Mouse (Mus musculus): ENCODE data around the gene Rps6ka3. TPM values are rescaled to one million over a fixed set of nuclear protein-coding genes. Genes with fewer than 3 reads are reported as not detected.

Rps6ka3 gene
- total and polyA plus RNA-seq, 3 experiments: 6.9 to 16.7 (median 13.5) TPM

DNA sequence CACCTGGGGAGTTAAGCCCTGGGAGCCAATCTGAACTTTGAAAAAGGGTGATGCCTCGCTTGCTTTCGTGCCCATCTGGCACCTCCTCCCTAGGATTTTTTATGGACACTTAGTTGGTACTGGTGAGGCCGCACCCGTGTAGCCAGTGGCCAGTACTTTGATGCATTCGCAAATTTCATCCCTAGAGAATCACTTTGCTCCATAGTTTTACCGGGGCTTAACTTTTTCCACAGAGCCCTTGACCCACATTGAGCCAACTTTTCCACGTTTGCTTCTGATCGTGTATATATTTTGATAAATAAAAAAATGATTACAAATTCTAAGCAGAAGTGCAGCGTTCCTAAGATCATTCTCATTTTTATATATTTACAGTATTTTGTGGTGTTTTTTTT lies 162.6 kb downstream of the Rps6ka3 start:
- Histone ChIP-seq H3K9ac (ENCODE audit: insufficient read depth, low read depth) (peak overlapping the region; percentile 70), H3K27ac (ENCODE audit: insufficient read depth, low read depth) (no peak overlapping the region), H3K79me2 (replicated peaks; ENCODE audit: control insufficient read depth, extremely low read depth, insufficient read depth, poor library complexity, severe bottlenecking) (peaks cover 36% of the 10 kb centered on the region), H3K4me2 (ENCODE audit: insufficient read depth, low read depth, poor library complexity, severe bottlenecking) (peak overlapping the region; percentile 97; the same call in 1 of the 2 replicates), H3K36me3 (replicated peaks in 1 of 2; ENCODE audit: control insufficient read depth in 1 of 2, insufficient read depth in 1 of 2, low read length in 1 of 2) (peaks cover 3 to 18% of the 10 kb centered on the region in 2 experiments), H3K4me1 (ENCODE audit: control insufficient read depth in 1 of 2, insufficient read depth in 2 of 2) (peaks cover 0 to 20% of the 10 kb centered on the region in 2 experiments; a peak in 2 of 4 replicates), H3K27me3 (replicated peaks) (no peaks in the 10 kb centered on the region), H3K4me3 (replicated peaks in 1 of 3; ENCODE audit: low read depth in 2 of 3, low read length in 2 of 3, poor library complexity in 1 of 3) (peak overlapping the region; percentile 72 to 98 (median 76)), H3K9me3 (replicated peaks; ENCODE audit: low read length) (no peaks in the 10 kb centered on the region)
- TF ChIP-seq IRF4 (IDR thresholded peaks at IDR 0.05; ENCODE audit: low read depth, low read length) (no peak), MXI1 (IDR thresholded peaks at IDR 0.05; ENCODE audit: low read depth, low read length) (peak; percentile 1; the same call in 1 of the 2 replicates)
- DNase-seq (ENCODE audit: extremely low read depth): no peak
- dilution Hi-C loops (cut with MboI; ENCODE audit: extremely low pct_ligation_motif_present, extremely low pct_unique_long_range_greater_than_20kb, low sequenced_read_pairs): no loop called here
- in situ Hi-C loops (cut with MboI; ENCODE audit: low pct_ligation_motif_present, low pct_unique_long_range_greater_than_20kb, low sequenced_read_pairs): loop anchor here (5.0 kb wide), 1 partner anchor 35 kb away; no protein-coding TSS in a partner anchor

DNA sequence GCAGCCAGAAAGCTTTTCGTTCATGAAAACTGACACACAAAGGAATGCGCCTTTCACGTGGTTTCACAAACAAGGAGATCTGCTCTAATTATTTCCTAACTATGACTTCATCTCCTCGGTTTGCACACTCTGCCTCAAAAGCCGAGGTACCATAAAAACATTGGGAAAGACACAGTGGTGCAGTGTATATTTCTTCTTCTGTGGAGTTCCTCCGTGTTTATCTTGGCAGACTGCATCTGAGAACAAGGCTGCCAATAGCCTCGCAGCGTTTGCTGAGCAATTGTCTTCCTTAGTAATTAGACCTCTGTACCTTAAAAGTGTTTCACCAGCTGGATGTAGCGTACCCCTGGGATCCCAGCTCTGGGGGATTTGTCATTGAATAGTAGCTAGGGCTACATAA lies 177.0 kb downstream of the Rps6ka3 start:
- Histone ChIP-seq H3K4me3 (replicated peaks in 1 of 3; ENCODE audit: low read depth in 2 of 3, low read length in 2 of 3, poor library complexity in 1 of 3) (no peak overlapping the region), H3K4me1 (ENCODE audit: control insufficient read depth in 1 of 2, insufficient read depth in 2 of 2) (no peaks in the 10 kb centered on the region), H3K9me3 (replicated peaks; ENCODE audit: low read length) (no peaks in the 10 kb centered on the region), H3K36me3 (replicated peaks in 1 of 2; ENCODE audit: control insufficient read depth in 1 of 2, insufficient read depth in 1 of 2, low read length in 1 of 2) (peaks cover 11 to 53% of the 10 kb centered on the region in 2 experiments), H3K27me3 (replicated peaks) (no peaks in the 10 kb centered on the region), H3K4me2 (ENCODE audit: insufficient read depth, low read depth, poor library complexity, severe bottlenecking) (no peak overlapping the region), H3K9ac (ENCODE audit: insufficient read depth, low read depth) (no peak overlapping the region), H3K27ac (ENCODE audit: insufficient read depth, low read depth) (no peak overlapping the region), H3K79me2 (replicated peaks; ENCODE audit: control insufficient read depth, extremely low read depth, insufficient read depth, poor library complexity, severe bottlenecking) (no peaks in the 10 kb centered on the region)
- no peak for DNase-seq (ENCODE audit: extremely low read depth)
- in situ Hi-C loops (cut with MboI; ENCODE audit: low pct_ligation_motif_present, low pct_unique_long_range_greater_than_20kb, low sequenced_read_pairs): no loop called here
- TF ChIP-seq NELFE (IDR thresholded peaks at IDR 0.05; ENCODE audit: low read depth, low read length) (no peak), IRF4 (IDR thresholded peaks at IDR 0.05; ENCODE audit: low read depth, low read length) (no peak), E2F4 (IDR thresholded peaks at IDR 0.05; ENCODE audit: insufficient replicate concordance, low read depth, low read length) (no peak), PAX5 (IDR thresholded peaks at IDR 0.05; ENCODE audit: low read length) (no peak), ELF1 (IDR thresholded peaks at IDR 0.05; ENCODE audit: low read depth, low read length) (no peak), POLR2AphosphoS2 (IDR thresholded peaks at IDR 0.05; ENCODE audit: low read depth, low read length) (no peak), EP300 (IDR thresholded peaks at IDR 0.05; ENCODE audit: low read length) (no peak), ZKSCAN1 (IDR thresholded peaks at IDR 0.05; ENCODE audit: borderline replicate concordance, low read depth, low read length) (no peak), ZC3H11A (IDR thresholded peaks at IDR 0.05; ENCODE audit: low read depth, low read length) (no peak), JUN (IDR thresholded peaks at IDR 0.05; ENCODE audit: insufficient read depth, low read depth, low read length) (no peak), KAT2A (IDR thresholded peaks at IDR 0.05; ENCODE audit: insufficient replicate concordance, low read length) (no peak), ZMIZ1 (IDR thresholded peaks at IDR 0.05; ENCODE audit: low read depth, low read length) (no peak), TBP (conservative IDR thresholded peaks at IDR 0.05; ENCODE audit: low read depth, low read length) (no peak)
- dilution Hi-C loops (cut with MboI; ENCODE audit: extremely low pct_ligation_motif_present, extremely low pct_unique_long_range_greater_than_20kb, low sequenced_read_pairs): no loop called here
